Mouse (Mus musculus): ENCODE results near the gene Slc22a4. TPM values are rescaled to one million over a fixed set of nuclear protein-coding genes. Genes with fewer than 3 reads are reported as not detected.
A peak's percentile ranks its signal among the peaks of the same experiment; 100 is the strongest.
"Not testable (repeated sequence)": the region's sequence is repeated elsewhere in the genome, so short reads cannot be mapped to it uniquely, and the experiment has no call there.

The Slc22a4 gene
- polyA plus RNA-seq, 1 experiment from 2014 or later = 5.4 TPM

DNA sequence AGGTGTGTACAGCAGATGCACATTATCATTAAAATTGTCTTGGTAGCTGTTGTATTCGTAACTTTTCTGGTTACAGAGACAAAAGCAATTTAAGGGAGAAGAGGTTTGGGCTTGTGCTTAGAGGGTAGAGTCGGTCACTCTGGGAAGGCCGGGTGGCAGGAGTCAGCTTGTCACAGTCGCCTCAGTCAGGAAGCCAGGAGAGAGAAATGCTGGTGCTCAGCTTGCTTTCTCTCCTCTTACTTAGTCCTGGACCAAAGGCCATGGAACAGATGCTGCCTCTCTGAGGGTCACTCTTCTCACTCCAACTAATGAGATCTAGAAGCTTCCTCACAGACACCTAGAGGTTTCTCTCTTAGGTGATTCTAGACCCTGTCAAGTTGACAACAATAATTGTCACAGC, 46.5 kb downstream of the Slc22a4 start:
- H3K27me3 ChIP-seq (ENCODE audit: control insufficient read depth, insufficient read depth, low read length) = no peaks in the 10 kb centered on the region
- no peak for ATAC-seq (replicated peaks; ENCODE audit: insufficient number of reproducible peaks, low FRiP score, low TSS enrichment)
- H3K9ac ChIP-seq (ENCODE audit: low read depth, low read length) = no peak overlapping the region
- no peaks in the 10 kb centered on the region for H3K9me3 ChIP-seq (replicated peaks; ENCODE audit: control insufficient read depth, low read length)
- 74% methylated on average over 4 of the region's 4 CpGs for WGBS (ENCODE audit: insufficient replicate concordance)
- no peak overlapping the region for H3K4me3 ChIP-seq (ENCODE audit: low read depth, low read length)
- H3K27ac ChIP-seq (ENCODE audit: low read depth, low read length) = no peak overlapping the region
- H3K4me2 ChIP-seq = no peak overlapping the region
- H3K4me1 ChIP-seq (ENCODE audit: control insufficient read depth, insufficient read depth, low read length) = no peaks in the 10 kb centered on the region
- H3K36me3 ChIP-seq (ENCODE audit: control insufficient read depth, insufficient read depth, low read length) = no peaks in the 10 kb centered on the region

DNA sequence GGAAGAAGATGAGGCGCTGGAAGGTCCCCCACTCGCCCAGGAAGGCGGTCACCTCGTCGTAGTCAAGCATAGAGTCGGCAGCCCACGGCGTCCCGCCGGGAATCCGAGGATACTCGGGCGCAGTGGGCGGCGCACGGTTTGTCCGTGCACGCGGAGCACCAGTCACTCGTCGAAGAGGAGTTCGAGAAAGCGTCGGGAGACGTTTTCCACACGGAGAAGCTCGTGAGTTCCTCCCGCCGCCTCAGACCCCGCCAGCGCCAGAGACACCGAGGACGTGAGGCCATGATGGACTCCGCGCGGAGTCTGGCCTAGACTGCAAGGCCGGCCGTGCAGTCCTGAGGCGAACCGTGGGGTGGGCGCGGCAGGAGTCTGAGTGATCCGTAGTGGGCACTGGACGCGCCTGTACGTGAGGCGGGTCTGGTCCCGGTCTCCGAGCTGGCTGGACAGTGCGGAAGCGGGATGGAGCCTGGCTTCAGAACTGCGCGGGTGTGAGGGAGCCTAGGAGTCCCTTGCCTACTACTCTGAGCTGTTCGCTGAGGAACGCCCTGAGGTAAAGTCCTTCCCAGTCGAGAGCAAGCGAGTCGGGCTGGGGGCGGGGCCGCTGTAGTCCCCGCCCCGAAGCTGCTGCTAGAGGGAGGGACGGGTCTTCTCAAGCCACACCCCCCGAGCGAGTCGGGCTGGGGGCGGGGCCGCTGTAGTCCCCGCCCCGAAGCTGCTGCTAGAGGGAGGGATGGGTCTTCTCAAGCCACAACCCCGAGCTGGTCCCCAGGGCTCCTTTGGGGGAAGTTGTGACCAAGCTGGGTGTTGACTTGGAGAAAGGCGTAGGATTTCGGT, 47.9 kb downstream of the Slc22a4 start, which contains the start of gene Slc22a21:
TSS of gene Slc22a21 (minus strand) at position 545 of the 834 bp plus-strand sequence.
- peak within 1 kb of the TSS; percentile 97 for H3K4me2 ChIP-seq

DNA sequence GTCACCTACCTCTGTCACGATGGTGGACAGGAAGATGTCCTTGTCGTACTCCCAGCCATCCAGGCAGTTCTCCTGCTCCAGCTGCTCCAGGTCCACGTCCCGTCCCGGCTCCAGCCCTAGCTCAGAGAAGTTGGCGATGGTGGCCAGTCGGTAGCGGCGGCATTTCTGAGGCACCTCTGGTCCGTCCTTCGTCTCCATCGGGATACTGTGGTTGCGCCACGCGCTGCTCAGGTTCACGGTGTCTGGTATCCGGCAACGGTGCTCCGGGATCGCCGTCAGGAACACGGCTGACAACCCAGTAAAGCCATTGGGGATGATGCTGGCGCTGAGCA, 48.5 kb downstream of the Slc22a4 start:
- H3K27me3 ChIP-seq (ENCODE audit: control insufficient read depth, insufficient read depth, low read length); H3K36me3 ChIP-seq (ENCODE audit: control insufficient read depth, insufficient read depth, low read length); H3K4me1 ChIP-seq (ENCODE audit: control insufficient read depth, insufficient read depth, low read length); H3K9me3 ChIP-seq (replicated peaks; ENCODE audit: control insufficient read depth, low read length); H3K27ac ChIP-seq (ENCODE audit: low read depth, low read length): not testable (repeated sequence)
- WGBS (ENCODE audit: insufficient replicate concordance) = 1% methylated on average over 23 of the region's 23 CpGs
- Histone ChIP-seq H3K4me2 (peak overlapping the region; percentile 97), H3K9ac (ENCODE audit: low read depth, low read length) (peak overlapping the region; percentile 76), H3K4me3 (ENCODE audit: low read depth, low read length) (peak overlapping the region; percentile 67)
- peak; percentile 12; the same call in 1 of the 2 replicates for ATAC-seq (replicated peaks; ENCODE audit: insufficient number of reproducible peaks, low FRiP score, low TSS enrichment)

More for the DNA sequence above, 47.9 kb downstream of the Slc22a4 start, which contains the start of gene Slc22a21:
- peak within 1 kb of the TSS; percentile 76 for H3K9ac ChIP-seq (ENCODE audit: low read depth, low read length)
- H3K9me3 ChIP-seq (replicated peaks; ENCODE audit: control insufficient read depth, low read length) = no peaks in the 10 kb centered on the region
- peak within 1 kb of the TSS; percentile 67 for H3K4me3 ChIP-seq (ENCODE audit: low read depth, low read length)
- H3K27ac ChIP-seq (ENCODE audit: low read depth, low read length) = no peak within 1 kb of the TSS
- 2% methylated on average over 73 of the region's 73 CpGs for WGBS (ENCODE audit: insufficient replicate concordance)
- no peaks in the 10 kb centered on the region for H3K27me3 ChIP-seq (ENCODE audit: control insufficient read depth, insufficient read depth, low read length)
- no peaks in the 10 kb centered on the region for H3K36me3 ChIP-seq (ENCODE audit: control insufficient read depth, insufficient read depth, low read length)
- peak; percentile 93 for ATAC-seq (replicated peaks; ENCODE audit: insufficient number of reproducible peaks, low FRiP score, low TSS enrichment)
- no peaks in the 10 kb centered on the region for H3K4me1 ChIP-seq (ENCODE audit: control insufficient read depth, insufficient read depth, low read length)

DNA sequence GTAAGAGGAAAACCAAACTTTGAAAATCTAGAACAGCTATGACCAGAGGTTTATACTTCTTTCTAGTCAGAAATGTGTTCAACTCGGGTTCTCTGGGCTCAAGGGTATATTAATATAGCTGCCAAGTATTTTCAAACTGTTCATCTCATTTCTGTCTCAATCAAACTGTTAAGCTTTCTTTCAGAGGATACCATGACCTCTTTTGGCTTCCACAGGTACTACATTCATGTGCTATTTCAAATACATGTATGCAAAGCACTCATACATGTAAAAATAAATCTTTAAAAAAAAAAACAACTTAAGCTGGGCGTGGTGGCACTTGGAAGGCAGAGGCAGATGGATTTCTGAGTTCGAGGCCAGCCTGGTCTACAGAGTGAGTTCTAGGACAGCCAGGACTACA, 50.2 kb downstream of the Slc22a4 start:
- no peaks in the 10 kb centered on the region for H3K36me3 ChIP-seq (ENCODE audit: control insufficient read depth, insufficient read depth, low read length)
- no peak overlapping the region for H3K27ac ChIP-seq (ENCODE audit: low read depth, low read length)
- H3K4me3 ChIP-seq (ENCODE audit: low read depth, low read length) = no peak overlapping the region
- WGBS (ENCODE audit: insufficient replicate concordance) = 73% methylated on average over 3 of the region's 3 CpGs
- H3K27me3 ChIP-seq (ENCODE audit: control insufficient read depth, insufficient read depth, low read length) = no peaks in the 10 kb centered on the region
- no peak overlapping the region for H3K9ac ChIP-seq (ENCODE audit: low read depth, low read length)
- no peak for ATAC-seq (replicated peaks; ENCODE audit: insufficient number of reproducible peaks, low FRiP score, low TSS enrichment)
- no peak overlapping the region for H3K4me2 ChIP-seq
- no peaks in the 10 kb centered on the region for H3K4me1 ChIP-seq (ENCODE audit: control insufficient read depth, insufficient read depth, low read length)
- H3K9me3 ChIP-seq (replicated peaks; ENCODE audit: control insufficient read depth, low read length) = no peaks in the 10 kb centered on the region

DNA sequence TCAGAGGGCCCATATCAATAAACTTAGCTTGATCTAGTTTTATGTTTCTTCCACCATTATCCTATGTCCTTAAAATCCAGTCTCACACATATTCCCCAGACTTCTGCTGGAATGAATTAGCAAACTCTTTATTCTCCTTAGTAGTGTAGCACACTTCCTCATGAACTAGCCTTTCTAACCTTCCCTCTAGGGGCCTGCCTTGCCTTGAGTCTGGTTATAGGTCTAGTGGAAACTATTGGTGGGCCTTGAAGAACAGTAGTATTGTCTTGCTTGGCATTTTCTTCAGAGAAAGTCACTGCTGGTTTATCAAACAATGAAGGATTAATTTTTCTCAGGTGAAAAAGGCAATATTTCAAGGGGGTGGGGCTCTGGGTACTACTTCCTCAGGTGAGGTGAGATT, 52.3 kb downstream of the Slc22a4 start:
- H3K4me2 ChIP-seq = no peak overlapping the region
- H3K9ac ChIP-seq (ENCODE audit: low read depth, low read length) = no peak overlapping the region
- H3K4me1 ChIP-seq (ENCODE audit: control insufficient read depth, insufficient read depth, low read length) = no peaks in the 10 kb centered on the region
- no peaks in the 10 kb centered on the region for H3K36me3 ChIP-seq (ENCODE audit: control insufficient read depth, insufficient read depth, low read length)
- H3K4me3 ChIP-seq (ENCODE audit: low read depth, low read length) = no peak overlapping the region
- H3K9me3 ChIP-seq (replicated peaks; ENCODE audit: control insufficient read depth, low read length) = no peaks in the 10 kb centered on the region
- no peak for ATAC-seq (replicated peaks; ENCODE audit: insufficient number of reproducible peaks, low FRiP score, low TSS enrichment)
- no peak overlapping the region for H3K27ac ChIP-seq (ENCODE audit: low read depth, low read length)
- no peaks in the 10 kb centered on the region for H3K27me3 ChIP-seq (ENCODE audit: control insufficient read depth, insufficient read depth, low read length)

DNA sequence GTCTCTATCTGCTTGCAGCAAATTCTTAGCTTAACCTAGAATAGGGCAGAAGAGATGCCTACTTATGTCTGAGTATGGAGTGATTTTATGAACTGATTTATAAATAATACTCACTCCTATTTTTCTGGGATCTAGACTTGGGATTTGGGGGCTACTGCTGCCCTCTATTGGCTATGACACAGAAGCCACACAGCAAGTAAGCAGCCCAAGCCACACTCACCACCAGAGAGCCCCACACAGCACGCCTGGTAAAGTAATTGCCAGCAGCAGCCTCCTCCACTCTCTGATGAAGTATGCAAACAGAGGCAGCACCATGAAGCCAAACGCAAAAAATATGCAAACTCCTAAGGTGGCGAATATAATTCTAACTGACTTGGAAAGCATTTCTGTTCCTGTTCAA, 68.9 kb downstream of the Slc22a4 start:
- no peaks in the 10 kb centered on the region for H3K36me3 ChIP-seq (ENCODE audit: control insufficient read depth, insufficient read depth, low read length)
- WGBS (ENCODE audit: insufficient replicate concordance) = 52% methylated on average over 3 of the region's 3 CpGs
- no peak overlapping the region for H3K4me2 ChIP-seq
- H3K27ac ChIP-seq (ENCODE audit: low read depth, low read length) = no peak overlapping the region
- ATAC-seq (replicated peaks; ENCODE audit: insufficient number of reproducible peaks, low FRiP score, low TSS enrichment) = no peak
- H3K27me3 ChIP-seq (ENCODE audit: control insufficient read depth, insufficient read depth, low read length) = no peaks in the 10 kb centered on the region
- no peaks in the 10 kb centered on the region for H3K4me1 ChIP-seq (ENCODE audit: control insufficient read depth, insufficient read depth, low read length)
- no peak overlapping the region for H3K9ac ChIP-seq (ENCODE audit: low read depth, low read length)
- no peak overlapping the region for H3K4me3 ChIP-seq (ENCODE audit: low read depth, low read length)
- H3K9me3 ChIP-seq (replicated peaks; ENCODE audit: control insufficient read depth, low read length) = no peaks in the 10 kb centered on the region

DNA sequence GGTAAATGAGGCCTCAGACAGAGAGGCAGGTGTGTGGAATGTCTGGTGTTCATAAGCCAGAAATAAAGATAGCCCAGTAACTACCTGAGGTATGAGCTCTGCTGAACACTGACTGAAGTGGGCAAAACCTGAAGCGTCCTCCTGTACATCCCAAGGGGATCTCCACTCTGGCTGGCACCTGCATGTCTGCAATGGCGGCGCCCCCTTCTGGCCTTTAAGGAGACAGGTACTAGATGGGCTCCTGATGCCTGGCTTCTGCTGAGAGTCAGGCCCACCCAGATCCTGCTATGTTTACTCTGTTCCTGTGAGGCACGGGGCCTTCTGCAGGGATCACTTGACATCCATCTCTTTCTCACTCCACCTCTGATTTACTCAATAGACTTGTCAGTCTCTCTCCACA, 69.7 kb downstream of the Slc22a4 start:
- H3K9ac ChIP-seq (ENCODE audit: low read depth, low read length) = not testable (repeated sequence)
- 29% methylated on average over 4 of the region's 4 CpGs for WGBS (ENCODE audit: insufficient replicate concordance)

DNA sequence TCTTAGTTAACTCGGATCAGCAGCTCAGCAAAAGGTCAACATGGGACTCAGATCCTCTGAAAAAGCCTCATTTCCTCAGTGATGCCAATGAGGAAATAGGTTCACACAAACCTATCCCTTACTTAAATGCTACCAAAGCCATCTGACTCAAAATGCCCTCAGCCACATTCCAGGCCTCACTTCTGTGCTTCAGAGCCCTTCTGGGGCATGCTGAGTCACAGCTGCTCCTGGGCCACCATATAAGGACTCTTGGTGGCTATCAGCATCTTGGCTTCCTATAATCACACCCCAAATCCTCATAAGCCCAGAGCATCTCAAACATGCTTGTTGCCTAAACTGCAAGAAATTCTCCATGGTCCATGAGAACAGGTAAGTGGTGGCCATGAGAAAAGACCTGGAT, 71.3 kb downstream of the Slc22a4 start:
- 43% methylated on average over 1 of the region's 1 CpGs for WGBS (ENCODE audit: insufficient replicate concordance)
- ATAC-seq (replicated peaks; ENCODE audit: insufficient number of reproducible peaks, low FRiP score, low TSS enrichment) = no peak
- no peak overlapping the region for H3K4me3 ChIP-seq (ENCODE audit: low read depth, low read length)

More for the DNA sequence above, 69.7 kb downstream of the Slc22a4 start:
- not testable (repeated sequence) for ATAC-seq (replicated peaks; ENCODE audit: insufficient number of reproducible peaks, low FRiP score, low TSS enrichment); H3K27ac ChIP-seq (ENCODE audit: low read depth, low read length); H3K4me1 ChIP-seq (ENCODE audit: control insufficient read depth, insufficient read depth, low read length); H3K9me3 ChIP-seq (replicated peaks; ENCODE audit: control insufficient read depth, low read length); H3K36me3 ChIP-seq (ENCODE audit: control insufficient read depth, insufficient read depth, low read length); H3K27me3 ChIP-seq (ENCODE audit: control insufficient read depth, insufficient read depth, low read length); H3K4me2 ChIP-seq; H3K4me3 ChIP-seq (ENCODE audit: low read depth, low read length)

DNA sequence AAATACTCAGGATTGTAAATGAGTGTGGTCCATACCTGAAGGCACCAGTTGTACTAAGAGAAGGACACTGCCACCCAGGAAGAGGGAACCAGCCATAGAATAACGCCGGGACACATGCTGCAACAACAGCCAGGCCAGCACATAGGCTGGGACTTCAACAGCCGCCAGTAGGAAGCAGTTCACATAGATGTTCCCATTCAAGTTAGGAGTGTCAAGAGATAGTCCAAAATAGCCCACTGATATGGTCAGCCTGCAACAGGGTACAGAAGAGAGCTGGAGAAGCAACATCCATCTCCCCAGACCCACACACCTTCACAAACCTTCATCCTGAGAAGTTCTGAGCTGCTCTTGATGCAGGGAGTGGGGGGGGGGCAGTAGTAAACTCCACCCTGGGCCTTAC, 73.2 kb downstream of the Slc22a4 start:
- 42% methylated on average over 3 of the region's 3 CpGs for WGBS (ENCODE audit: insufficient replicate concordance)
- Histone ChIP-seq H3K27me3 (ENCODE audit: control insufficient read depth, insufficient read depth, low read length) (no peaks in the 10 kb centered on the region), H3K4me2 (no peak overlapping the region), H3K36me3 (ENCODE audit: control insufficient read depth, insufficient read depth, low read length) (no peaks in the 10 kb centered on the region), H3K27ac (ENCODE audit: low read depth, low read length) (no peak overlapping the region), H3K9me3 (replicated peaks; ENCODE audit: control insufficient read depth, low read length) (no peaks in the 10 kb centered on the region), H3K4me3 (ENCODE audit: low read depth, low read length) (no peak overlapping the region), H3K9ac (ENCODE audit: low read depth, low read length) (no peak overlapping the region), H3K4me1 (ENCODE audit: control insufficient read depth, insufficient read depth, low read length) (no peaks in the 10 kb centered on the region)
- ATAC-seq (replicated peaks; ENCODE audit: insufficient number of reproducible peaks, low FRiP score, low TSS enrichment) = no peak

More for the DNA sequence above, 71.3 kb downstream of the Slc22a4 start:
- Histone ChIP-seq H3K9me3 (replicated peaks; ENCODE audit: control insufficient read depth, low read length) (no peaks in the 10 kb centered on the region), H3K36me3 (ENCODE audit: control insufficient read depth, insufficient read depth, low read length) (no peaks in the 10 kb centered on the region), H3K9ac (ENCODE audit: low read depth, low read length) (no peak overlapping the region), H3K4me2 (no peak overlapping the region), H3K27me3 (ENCODE audit: control insufficient read depth, insufficient read depth, low read length) (no peaks in the 10 kb centered on the region), H3K27ac (ENCODE audit: low read depth, low read length) (no peak overlapping the region), H3K4me1 (ENCODE audit: control insufficient read depth, insufficient read depth, low read length) (no peaks in the 10 kb centered on the region)
